Mouse (Mus musculus): ENCODE results near the gene Gm49416. TPM values are rescaled to one million over a fixed set of nuclear protein-coding genes. Genes with fewer than 3 reads are reported as not detected.
A peak's percentile ranks its signal among the peaks of the same experiment; 100 is the strongest.
"Not testable (repeated sequence)": the region's sequence is repeated elsewhere in the genome, so short reads cannot be mapped to it uniquely, and the experiment has no call there.

Gm49416 gene
- polyA plus RNA-seq, 1 experiment, result 1.2 TPM

GRCm38 (mm10) chr19:8887585-8888463, 902 bp upstream of the Gm49416 start:
- H3K4me3 ChIP-seq (ENCODE audit: extremely low read depth, insufficient read depth, insufficient read length), result peak overlapping the region; percentile 75
- H3K4me1 ChIP-seq (ENCODE audit: control insufficient read depth, insufficient read depth, insufficient read length), result 0 out of 2 replicates have a peak, but pooled peaks cover 5% of the 10 kb centered on the region
- peaks cover 6% of the 10 kb centered on the region for H3K36me3 ChIP-seq (ENCODE audit: control insufficient read depth, insufficient read depth, low read length)
- no peaks in the 10 kb centered on the region for H3K27me3 ChIP-seq (ENCODE audit: control insufficient read depth, insufficient read depth, low read length)
- peak overlapping the region; percentile 83 for H3K27ac ChIP-seq (ENCODE audit: insufficient read depth, low read length)
- TF ChIP-seq POLR2A (IDR thresholded peaks at IDR 0.05; ENCODE audit: low read depth, low read length) (no peak), CTCF (IDR thresholded peaks at IDR 0.05; ENCODE audit: extremely low read depth, insufficient read depth, insufficient read length, insufficient replicate concordance) (no peak)
- no peak for DNase-seq (ENCODE audit: low read depth in 1 of 2, low spot score in 2 of 2)
- WGBS, result 24% methylated on average over 19 of the region's 19 CpGs

- H3K4me3 ChIP-seq (ENCODE audit: extremely low read depth, insufficient read depth, insufficient read length), result peak within 1 kb of the TSS; percentile 80
- peak; percentile 77 for TF ChIP-seq POLR2A (IDR thresholded peaks at IDR 0.05; ENCODE audit: low read depth, low read length)
- no peak for TF ChIP-seq CTCF (IDR thresholded peaks at IDR 0.05; ENCODE audit: extremely low read depth, insufficient read depth, insufficient read length, insufficient replicate concordance)
- no peaks in the 10 kb centered on the region for H3K27me3 ChIP-seq (ENCODE audit: control insufficient read depth, insufficient read depth, low read length)
- peaks cover 8% of the 10 kb centered on the region for H3K36me3 ChIP-seq (ENCODE audit: control insufficient read depth, insufficient read depth, low read length)
- H3K4me1 ChIP-seq (ENCODE audit: control insufficient read depth, insufficient read depth, insufficient read length), result peaks cover 5% of the 10 kb centered on the region; the same call in 1 of the 2 replicates
- 2% methylated on average over 54 of the region's 54 CpGs for whole genome bisulfite sequencing
- H3K27ac ChIP-seq (ENCODE audit: insufficient read depth, low read length), result peak within 1 kb of the TSS; percentile 68
- peak; percentile 73 to 78 for DNase-seq (ENCODE audit: low read depth in 1 of 2, low spot score in 2 of 2)
These were observed 4.4 kb downstream of the Gm49416 start, which contains the start of gene Ints5 for GRCm38 (mm10) chr19:8892829-8893766. TSS of gene Ints5 (plus strand) at chr19:8893005.

- 93% methylated on average over 9 of the region's 9 CpGs for WGBS
- no peaks in the 10 kb centered on the region for H3K27me3 ChIP-seq (ENCODE audit: control insufficient read depth, insufficient read depth, low read length)
- peaks cover 6% of the 10 kb centered on the region for H3K36me3 ChIP-seq (ENCODE audit: control insufficient read depth, insufficient read depth, low read length)
- TF ChIP-seq CTCF (IDR thresholded peaks at IDR 0.05; ENCODE audit: extremely low read depth, insufficient read depth, insufficient read length, insufficient replicate concordance), result no peak
- no peak for TF ChIP-seq POLR2A (IDR thresholded peaks at IDR 0.05; ENCODE audit: low read depth, low read length)
- H3K4me1 ChIP-seq (ENCODE audit: control insufficient read depth, insufficient read depth, insufficient read length), result peaks cover 4% of the 10 kb centered on the region; the same call in 1 of the 2 replicates
- H3K4me3 ChIP-seq (ENCODE audit: extremely low read depth, insufficient read depth, insufficient read length), result no peak overlapping the region
- DNase-seq (ENCODE audit: low read depth in 1 of 2, low spot score in 2 of 2), result no peak
- H3K27ac ChIP-seq (ENCODE audit: insufficient read depth, low read length), result no peak overlapping the region
These were observed 6.8 kb downstream of the Gm49416 start for GRCm38 (mm10) chr19:8895397-8895960.

GRCm38 (mm10) chr19:8896231-8896630, 7.5 kb downstream of the Gm49416 start:
- not testable (repeated sequence) for H3K27me3 ChIP-seq (ENCODE audit: control insufficient read depth, insufficient read depth, low read length); H3K4me3 ChIP-seq (ENCODE audit: extremely low read depth, insufficient read depth, insufficient read length); H3K27ac ChIP-seq (ENCODE audit: insufficient read depth, low read length); H3K4me1 ChIP-seq (ENCODE audit: control insufficient read depth, insufficient read depth, insufficient read length); H3K36me3 ChIP-seq (ENCODE audit: control insufficient read depth, insufficient read depth, low read length); DNase-seq (ENCODE audit: low read depth in 1 of 2, low spot score in 2 of 2)
- WGBS, result 92% methylated on average over 5 of the region's 5 CpGs

- H3K4me3 ChIP-seq (ENCODE audit: extremely low read depth, insufficient read depth, insufficient read length); H3K4me1 ChIP-seq (ENCODE audit: control insufficient read depth, insufficient read depth, insufficient read length); H3K36me3 ChIP-seq (ENCODE audit: control insufficient read depth, insufficient read depth, low read length); DNase-seq (ENCODE audit: low read depth in 1 of 2, low spot score in 2 of 2); H3K27me3 ChIP-seq (ENCODE audit: control insufficient read depth, insufficient read depth, low read length): not testable (repeated sequence)
- H3K27ac ChIP-seq (ENCODE audit: insufficient read depth, low read length), result peak overlapping the region; percentile 48; the same call in 1 of the 2 replicates
- WGBS, result 38% methylated on average over 21 of the region's 21 CpGs
These were observed 8.6 kb downstream of the Gm49416 start for GRCm38 (mm10) chr19:8897211-8897864.

- peaks cover 4% of the 10 kb centered on the region; the same call in 1 of the 2 replicates for H3K4me1 ChIP-seq (ENCODE audit: control insufficient read depth, insufficient read depth, insufficient read length)
- DNase-seq (ENCODE audit: low read depth in 1 of 2, low spot score in 2 of 2), result peak; percentile 89 to 95
- H3K27ac ChIP-seq (ENCODE audit: insufficient read depth, low read length), result peak within 1 kb of the TSS; percentile 87
- H3K36me3 ChIP-seq (ENCODE audit: control insufficient read depth, insufficient read depth, low read length), result peaks cover 3% of the 10 kb centered on the region
- H3K4me3 ChIP-seq (ENCODE audit: extremely low read depth, insufficient read depth, insufficient read length), result peak within 1 kb of the TSS; percentile 89
- WGBS, result under 1% methylated on average over 53 of the region's 53 CpGs
- TF ChIP-seq POLR2A (IDR thresholded peaks at IDR 0.05; ENCODE audit: low read depth, low read length), result peak; percentile 76
- no peak for TF ChIP-seq CTCF (IDR thresholded peaks at IDR 0.05; ENCODE audit: extremely low read depth, insufficient read depth, insufficient read length, insufficient replicate concordance)
- H3K27me3 ChIP-seq (ENCODE audit: control insufficient read depth, insufficient read depth, low read length), result no peaks in the 10 kb centered on the region
These were observed 9.3 kb downstream of the Gm49416 start, which contains the start of gene Ganab for GRCm38 (mm10) chr19:8897865-8898495. TSS of gene Ganab (plus strand) at chr19:8898071.

Data from spleen, adult 2 months (tissue).